Mouse (Mus musculus): ENCODE measurements around the gene Neurl3. TPM values are rescaled to one million over a fixed set of nuclear protein-coding genes. Genes with fewer than 3 reads are reported as not detected.
A peak's percentile ranks its signal among the peaks of the same experiment; 100 is the strongest.

The Neurl3 gene
- total and polyA plus RNA-seq, 2 experiments from 2014 or later = 0.16 to 1.8 TPM

- H3K4me2 ChIP-seq (ENCODE audit: low read depth, low read length) = no peak overlapping the region
- WGBS = 56% methylated on average over 3 of the region's 3 CpGs
- H3K9me3 ChIP-seq (ENCODE audit: low read length) = no peaks in the 10 kb centered on the region
- H3K4me3 ChIP-seq (ENCODE audit: low read length) = no peak overlapping the region
- TF ChIP-seq CTCF (IDR thresholded peaks at IDR 0.05; ENCODE audit: low read depth) = no peak
- DNase-seq (ENCODE audit: low spot score) (no peak), ATAC-seq (no peak)
- H3K27ac ChIP-seq = no peak overlapping the region
- no peaks in the 10 kb centered on the region for H3K4me1 ChIP-seq (ENCODE audit: insufficient read depth, low read length)
- H3K36me3 ChIP-seq (ENCODE audit: insufficient read depth, low read length) = no peaks in the 10 kb centered on the region
- H3K9ac ChIP-seq (replicated peaks; ENCODE audit: low read length) = no peak overlapping the region
- no peaks in the 10 kb centered on the region; the same call in 1 of the 2 replicates for H3K27me3 ChIP-seq (ENCODE audit: insufficient read depth, low read length)
Observed at GRCm38 (mm10) chr1:36270666-36271065, 3.8 kb downstream of the Neurl3 start.

- ATAC-seq = peak; percentile 33; the same call in 1 of the 2 replicates
- H3K36me3 ChIP-seq (ENCODE audit: insufficient read depth, low read length) = no peaks in the 10 kb centered on the region
- H3K4me1 ChIP-seq (ENCODE audit: insufficient read depth, low read length) = no peaks in the 10 kb centered on the region
- H3K4me2 ChIP-seq (ENCODE audit: low read depth, low read length) = peak overlapping the region; percentile 41
- no peak for TF ChIP-seq CTCF (IDR thresholded peaks at IDR 0.05; ENCODE audit: low read depth)
- H3K9ac ChIP-seq (replicated peaks; ENCODE audit: low read length) = 0 out of 2 replicates have a peak overlapping the region, but pooled peaks have one; percentile 17
- no peaks in the 10 kb centered on the region for H3K9me3 ChIP-seq (ENCODE audit: low read length)
- H3K27me3 ChIP-seq (ENCODE audit: insufficient read depth, low read length) = no peaks in the 10 kb centered on the region; the same call in 1 of the 2 replicates
- peak; percentile 22 for DNase-seq (ENCODE audit: low spot score)
- 43% methylated on average over 54 of the region's 54 CpGs for WGBS
- H3K4me3 ChIP-seq (ENCODE audit: low read length) = peak overlapping the region; percentile 19; the same call in 1 of the 2 replicates
- H3K27ac ChIP-seq = no peak overlapping the region
Observed at GRCm38 (mm10) chr1:36269121-36269795, 5.2 kb downstream of the Neurl3 start.

- DNase-seq (ENCODE audit: low spot score) (no peak), ATAC-seq (no peak)
- WGBS = over 99% methylated on average over 3 of the region's 3 CpGs
- H3K9ac ChIP-seq (replicated peaks; ENCODE audit: low read length) = no peak overlapping the region
- no peak for TF ChIP-seq CTCF (IDR thresholded peaks at IDR 0.05; ENCODE audit: low read depth)
- no peak overlapping the region for H3K27ac ChIP-seq
- no peaks in the 10 kb centered on the region for H3K36me3 ChIP-seq (ENCODE audit: insufficient read depth, low read length)
- H3K4me3 ChIP-seq (ENCODE audit: low read length) = no peak overlapping the region
- no peaks in the 10 kb centered on the region; the same call in 1 of the 2 replicates for H3K27me3 ChIP-seq (ENCODE audit: insufficient read depth, low read length)
- H3K4me2 ChIP-seq (ENCODE audit: low read depth, low read length) = no peak overlapping the region
- no peaks in the 10 kb centered on the region for H3K9me3 ChIP-seq (ENCODE audit: low read length)
- H3K4me1 ChIP-seq (ENCODE audit: insufficient read depth, low read length) = no peaks in the 10 kb centered on the region
Observed at GRCm38 (mm10) chr1:36267595-36267994, 6.9 kb downstream of the Neurl3 start.

GRCm38 (mm10) chr1:36266293-36266692 is 8.2 kb downstream of the Neurl3 start:
- no peak overlapping the region for H3K9ac ChIP-seq (replicated peaks; ENCODE audit: low read length)
- no peak overlapping the region for H3K4me3 ChIP-seq (ENCODE audit: low read length)
- no peaks in the 10 kb centered on the region for H3K36me3 ChIP-seq (ENCODE audit: insufficient read depth, low read length)
- H3K4me1 ChIP-seq (ENCODE audit: insufficient read depth, low read length) = no peaks in the 10 kb centered on the region
- no peaks in the 10 kb centered on the region for H3K9me3 ChIP-seq (ENCODE audit: low read length)
- 78% methylated on average over 6 of the region's 6 CpGs for WGBS
- no peak for DNase-seq (ENCODE audit: low spot score)
- H3K27me3 ChIP-seq (ENCODE audit: insufficient read depth, low read length) = no peaks in the 10 kb centered on the region; the same call in 1 of the 2 replicates
- no peak overlapping the region for H3K4me2 ChIP-seq (ENCODE audit: low read depth, low read length)
- TF ChIP-seq CTCF (IDR thresholded peaks at IDR 0.05; ENCODE audit: low read depth) = no peak
- no peak for ATAC-seq
- H3K27ac ChIP-seq = no peak overlapping the region

DNA sequence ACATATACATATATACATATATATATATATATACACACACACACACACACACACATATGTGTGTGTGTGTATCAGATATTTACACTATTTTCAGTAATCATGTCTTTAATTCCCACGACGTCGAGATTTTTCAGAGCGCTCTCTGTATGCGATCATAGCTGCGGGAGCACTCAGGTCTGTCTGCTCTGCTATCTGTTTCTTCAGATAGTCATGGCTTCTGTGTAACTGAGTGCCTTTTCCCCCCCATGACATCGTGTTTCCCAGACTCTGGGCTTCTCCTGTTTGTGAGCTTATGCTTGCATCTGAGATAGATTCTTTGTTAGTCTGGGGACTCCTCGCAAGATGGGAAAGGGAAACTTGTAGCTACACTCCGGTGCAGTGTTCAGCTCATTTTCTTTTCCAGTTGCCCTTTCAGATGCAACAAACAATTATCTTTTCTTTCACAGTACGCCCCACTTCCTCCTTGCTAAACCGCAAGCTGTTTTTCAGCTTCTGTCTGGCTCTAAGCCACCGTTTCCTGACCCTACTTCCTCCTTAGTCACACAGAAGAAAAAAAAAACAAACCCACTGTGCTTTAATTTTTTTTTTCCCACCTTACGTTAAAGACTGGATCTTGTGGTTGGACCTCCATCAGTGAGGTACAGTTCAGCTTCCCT is 10.5 kb downstream of the Neurl3 start:
- no peak for TF ChIP-seq CTCF (IDR thresholded peaks at IDR 0.05; ENCODE audit: low read depth)
- Histone ChIP-seq H3K4me2 (ENCODE audit: low read depth, low read length) (no peak overlapping the region), H3K36me3 (ENCODE audit: insufficient read depth, low read length) (no peaks in the 10 kb centered on the region), H3K4me3 (ENCODE audit: low read length) (no peak overlapping the region), H3K9ac (replicated peaks; ENCODE audit: low read length) (no peak overlapping the region), H3K9me3 (ENCODE audit: low read length) (no peaks in the 10 kb centered on the region), H3K27ac (peak overlapping the region; percentile 15; the same call in 1 of the 2 replicates), H3K27me3 (ENCODE audit: insufficient read depth, low read length) (no peaks in the 10 kb centered on the region), H3K4me1 (ENCODE audit: insufficient read depth, low read length) (no peaks in the 10 kb centered on the region)
- WGBS = 59% methylated on average over 13 of the region's 13 CpGs
- no peak for ATAC-seq
- DNase-seq (ENCODE audit: low spot score) = peak; percentile 20

- Histone ChIP-seq H3K27me3 (ENCODE audit: insufficient read depth, low read length) (no peaks in the 10 kb centered on the region), H3K9ac (replicated peaks; ENCODE audit: low read length) (no peak overlapping the region), H3K9me3 (ENCODE audit: low read length) (no peaks in the 10 kb centered on the region), H3K36me3 (ENCODE audit: insufficient read depth, low read length) (no peaks in the 10 kb centered on the region), H3K4me3 (ENCODE audit: low read length) (no peak overlapping the region), H3K4me2 (ENCODE audit: low read depth, low read length) (no peak overlapping the region), H3K4me1 (ENCODE audit: insufficient read depth, low read length) (no peaks in the 10 kb centered on the region), H3K27ac (no peak overlapping the region)
- WGBS = 82% methylated on average over 19 of the region's 19 CpGs
- DNase-seq (ENCODE audit: low spot score) = no peak
- no peak for ATAC-seq
- no peak for TF ChIP-seq CTCF (IDR thresholded peaks at IDR 0.05; ENCODE audit: low read depth)
Observed at GRCm38 (mm10) chr1:36261708-36262504, 12.6 kb downstream of the Neurl3 start.

All from hindbrain, postnatal 0 days (tissue).